Mouse (Mus musculus): Measurements from ENCODE around the gene Hgfac.
A peak's percentile ranks its signal among the peaks of the same experiment; 100 is the strongest.

Hgfac gene

DNA sequence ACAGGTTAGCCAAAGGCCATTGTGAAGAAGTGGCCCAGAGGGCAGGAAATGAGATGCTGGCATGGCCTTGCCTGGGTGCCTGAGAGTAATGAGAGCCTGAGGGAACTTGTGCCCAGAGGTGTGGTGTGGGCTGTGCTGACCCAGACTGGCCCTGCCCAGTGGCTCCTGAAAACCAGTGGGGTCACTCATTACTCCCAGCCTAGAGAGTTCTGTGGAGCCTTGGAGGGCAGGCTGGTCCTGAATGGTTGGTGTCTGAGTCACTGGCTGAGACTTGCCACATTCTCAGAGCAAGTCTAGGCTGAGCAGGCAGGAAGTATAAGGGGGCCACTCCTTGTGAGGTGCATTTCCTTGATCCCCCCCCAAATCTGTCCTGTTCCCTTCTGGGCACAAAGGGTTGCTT lies 3.9 kb upstream of the Hgfac start:
- no peak for DNase-seq (ENCODE audit: low spot score)

GRCm38 (mm10) chr5:35042431-35043109 lies 1.3 kb downstream of the Hgfac start:
- DNase-seq (ENCODE audit: low spot score), result no peak

- DNase-seq (ENCODE audit: low spot score), result peak; percentile 88
Observed at GRCm38 (mm10) chr5:35043110-35043451, 1.8 kb downstream of the Hgfac start.

- DNase-seq (ENCODE audit: low spot score), result no peak
Observed at GRCm38 (mm10) chr5:35050541-35050940, 9.2 kb downstream of the Hgfac start.

GRCm38 (mm10) chr5:35054628-35055027 lies 13.3 kb downstream of the Hgfac start:
- DNase-seq (ENCODE audit: low spot score), result no peak

DNA sequence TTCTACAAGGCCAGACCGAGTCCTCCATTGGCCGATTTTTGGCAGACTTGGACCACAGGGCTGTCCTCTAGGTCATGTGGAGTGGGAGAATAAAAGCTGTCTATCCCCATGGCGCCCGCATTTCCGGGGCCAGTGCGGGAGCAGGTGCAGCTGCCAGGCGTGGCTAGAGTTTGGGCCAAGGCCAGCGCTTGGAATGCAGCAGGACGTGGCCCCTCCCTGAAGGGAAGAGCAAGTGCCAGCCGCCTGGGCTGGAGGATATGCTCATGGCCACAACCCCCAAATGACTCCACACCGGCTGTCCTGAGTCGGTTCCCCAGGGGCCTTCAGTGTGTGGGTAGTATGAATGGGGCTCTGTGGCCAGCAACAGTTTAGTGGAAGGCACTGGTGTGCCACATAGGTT lies 13.8 kb downstream of the Hgfac start:
- peak; percentile 72 for DNase-seq (ENCODE audit: low spot score)

DNA sequence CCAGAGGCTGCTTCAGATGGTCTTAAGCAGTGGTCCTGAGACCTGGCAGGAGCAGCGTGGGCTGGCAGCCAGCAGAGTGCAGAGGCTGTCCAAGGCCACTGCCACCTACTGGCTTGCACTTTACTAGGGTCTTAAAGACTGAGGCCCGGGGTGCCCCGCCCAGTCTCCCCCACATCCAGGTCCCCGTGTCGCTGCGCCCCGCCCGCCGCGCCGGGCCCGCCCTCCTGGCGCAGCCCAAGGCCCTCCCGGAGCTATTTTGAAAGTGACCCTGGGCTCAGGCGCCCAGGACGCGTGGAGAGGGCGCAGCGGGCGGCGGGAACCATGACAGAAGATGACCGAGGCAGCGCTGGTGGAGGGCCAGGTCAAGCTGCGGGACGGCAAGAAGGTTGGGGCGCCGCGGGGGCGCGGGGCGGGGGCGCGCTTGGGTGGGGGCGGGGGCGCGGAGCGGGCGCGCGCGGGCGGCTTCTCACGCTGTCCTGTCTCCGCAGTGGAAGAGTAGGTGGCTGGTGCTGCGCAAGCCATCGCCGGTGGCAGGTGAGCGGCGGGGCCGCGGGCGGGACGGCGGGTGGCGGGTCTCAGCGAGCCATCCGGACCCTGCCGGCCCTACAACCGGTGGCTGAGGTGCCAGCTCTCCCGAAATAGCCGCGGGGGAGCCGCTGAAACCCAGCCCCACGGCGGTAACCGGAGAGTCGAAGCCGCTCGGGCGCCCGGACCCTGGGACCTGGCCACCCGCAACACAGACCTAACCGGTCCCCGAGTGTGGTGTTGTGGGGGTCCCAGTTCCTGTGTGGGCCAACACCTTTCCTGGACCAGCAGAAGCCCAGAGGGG lies 15.5 kb downstream of the Hgfac start, which contains the start of gene Dok7:
TSS of gene Dok7 (plus strand) at position 163 of the 829 bp plus-strand sequence.
- peak; percentile 44 for DNase-seq (ENCODE audit: low spot score)

GRCm38 (mm10) chr5:35057582-35057981 lies 16.3 kb downstream of the Hgfac start:
- no peak for DNase-seq (ENCODE audit: low spot score)

GRCm38 (mm10) chr5:35058216-35058615 lies 16.9 kb downstream of the Hgfac start:
- DNase-seq (ENCODE audit: low spot score), result no peak

DNA sequence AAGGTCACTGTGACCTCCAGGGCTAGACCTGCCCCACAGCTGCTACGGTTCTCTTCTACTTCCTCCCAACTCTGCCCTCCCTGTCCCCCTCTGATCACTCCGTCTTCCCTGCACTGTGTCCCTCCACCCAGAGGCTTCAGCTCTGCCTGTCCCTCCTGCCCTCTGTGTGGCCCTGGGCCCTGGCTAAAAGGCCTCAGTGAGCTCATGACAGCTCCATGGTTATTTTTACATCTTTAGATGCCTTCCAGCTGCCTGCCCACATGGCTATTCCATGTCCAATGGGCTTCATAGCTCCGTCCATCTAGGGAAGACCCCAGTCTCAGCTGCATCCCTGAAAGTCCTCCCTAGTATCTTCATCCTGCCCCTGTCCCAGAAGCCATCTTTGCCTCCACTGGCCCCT lies 18.8 kb downstream of the Hgfac start:
- DNase-seq (ENCODE audit: low spot score), result no peak

DNA sequence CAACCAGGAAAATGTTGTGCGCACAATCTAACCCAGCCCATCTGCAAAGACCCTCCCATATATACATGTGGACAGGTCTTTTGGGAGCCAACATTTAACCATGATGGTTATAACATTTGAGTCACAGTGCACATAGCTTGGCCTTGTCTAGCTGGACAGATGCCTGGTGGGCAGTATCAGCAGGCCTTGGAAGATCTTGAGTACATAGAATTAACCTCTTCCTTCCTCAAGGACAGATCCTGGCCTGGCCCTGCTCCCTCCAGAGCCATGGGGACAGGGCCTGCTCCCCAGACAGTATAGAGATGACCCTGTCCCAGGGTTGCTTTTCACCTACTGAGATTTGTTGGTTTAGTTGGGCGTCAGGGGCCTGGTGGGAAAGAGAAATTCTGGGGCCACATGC lies 28.5 kb downstream of the Hgfac start:
- DNase-seq (ENCODE audit: low spot score), result no peak

DNA sequence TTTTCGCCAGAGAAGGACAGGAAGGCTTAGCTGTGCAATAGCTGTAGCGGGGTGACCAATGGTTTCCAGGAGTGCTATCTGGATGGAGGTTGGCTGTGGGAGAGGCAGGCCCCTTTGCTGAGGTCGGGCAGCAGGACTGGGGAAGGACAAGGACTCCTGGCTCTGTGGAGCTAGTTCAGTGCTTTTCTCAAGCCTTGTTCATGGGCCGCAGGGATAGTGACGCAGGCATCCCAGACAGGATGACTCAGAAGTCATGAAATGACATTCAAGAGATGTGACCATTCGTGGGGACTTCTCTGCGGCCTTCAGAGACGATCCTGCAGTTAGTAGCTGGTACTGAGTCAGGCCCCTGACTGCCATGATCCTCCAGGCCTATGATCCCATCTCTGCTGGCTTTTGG lies 29.0 kb downstream of the Hgfac start:
- DNase-seq (ENCODE audit: low spot score), result no peak

DNA sequence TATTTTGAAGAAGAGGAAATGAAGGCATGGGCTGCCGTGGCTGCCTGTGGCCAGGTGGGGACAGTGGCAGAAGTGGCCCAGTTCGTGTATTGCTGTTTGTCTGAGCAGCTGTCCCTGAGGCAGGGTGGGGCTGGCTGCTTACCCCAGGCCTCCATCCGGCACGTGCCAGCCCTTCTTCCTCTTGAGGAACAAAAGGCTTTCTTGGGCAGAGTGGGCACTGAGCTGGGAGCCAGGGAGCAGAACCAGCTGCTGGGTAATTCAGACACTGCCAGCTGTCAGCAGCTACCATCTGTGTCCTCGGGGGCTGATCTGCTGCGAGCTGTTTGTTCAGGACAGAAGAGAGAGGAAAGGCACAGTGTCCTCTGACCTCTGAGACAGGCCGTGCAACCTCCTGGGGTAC lies 29.6 kb downstream of the Hgfac start:
- DNase-seq (ENCODE audit: low spot score), result no peak

DNA sequence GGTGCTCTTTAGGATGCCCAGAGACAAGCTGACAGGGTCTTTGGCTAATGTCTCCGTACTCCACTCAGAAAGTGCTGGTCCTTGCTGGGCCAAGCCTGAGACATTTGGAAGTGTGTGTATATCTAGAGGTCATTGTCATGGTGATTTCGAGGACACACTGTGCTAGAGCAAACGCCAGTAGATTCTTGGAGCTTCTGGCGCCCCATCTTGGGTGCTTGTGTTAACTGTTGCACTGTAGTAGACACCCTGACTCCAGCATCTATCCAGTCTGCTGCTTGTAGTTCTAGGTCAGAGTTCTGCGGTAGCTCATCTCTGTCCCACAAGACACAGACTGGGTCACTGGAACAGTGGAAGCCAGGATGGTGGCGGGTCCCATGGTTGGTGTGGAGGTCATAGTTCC lies 30.5 kb downstream of the Hgfac start:
- DNase-seq (ENCODE audit: low spot score), result no peak

DNA sequence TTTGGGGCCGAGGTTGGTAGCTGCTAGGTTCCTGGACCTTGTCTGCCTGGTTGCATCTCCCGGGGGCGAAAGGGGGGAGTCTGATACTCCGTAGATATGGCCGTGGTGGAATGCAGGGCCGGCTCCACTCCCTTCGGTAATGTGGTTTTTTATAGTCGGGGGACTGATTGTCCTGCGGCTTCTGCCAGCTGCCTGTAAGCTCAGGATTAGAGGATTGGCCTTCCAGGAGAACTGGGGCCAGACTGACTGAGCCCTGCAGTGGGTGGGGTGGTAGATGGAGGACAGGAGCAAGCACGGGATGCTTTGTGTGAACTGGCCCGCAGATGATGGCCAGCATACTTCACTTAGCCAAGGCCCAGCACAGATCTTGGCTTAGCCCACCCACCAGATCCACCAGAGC lies 31.9 kb downstream of the Hgfac start:
- no peak for DNase-seq (ENCODE audit: low spot score)

DNA sequence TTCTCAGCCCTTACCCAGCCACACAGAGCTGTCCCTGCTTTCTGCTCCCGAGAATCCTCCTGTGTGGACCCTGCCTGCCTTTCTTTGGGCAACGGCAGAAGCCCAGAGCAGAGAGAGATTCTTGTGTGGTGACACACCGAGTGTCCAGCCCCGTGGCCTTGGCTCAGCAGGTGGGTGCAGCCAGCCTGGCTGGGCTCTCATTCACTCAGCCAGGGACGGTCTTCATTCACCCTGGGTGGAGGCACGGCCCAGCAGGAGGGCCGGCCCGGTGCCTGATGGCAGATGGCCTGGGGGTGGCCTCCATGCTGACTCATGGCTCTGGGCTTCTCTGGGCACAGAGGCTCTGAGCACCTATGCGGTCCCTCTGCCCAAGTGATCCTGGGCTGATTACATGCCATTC lies 32.7 kb downstream of the Hgfac start:
- DNase-seq (ENCODE audit: low spot score), result peak; percentile 34

- DNase-seq (ENCODE audit: low spot score), result no peak
Observed at GRCm38 (mm10) chr5:35076369-35076768, 35.1 kb downstream of the Hgfac start.

DNA sequence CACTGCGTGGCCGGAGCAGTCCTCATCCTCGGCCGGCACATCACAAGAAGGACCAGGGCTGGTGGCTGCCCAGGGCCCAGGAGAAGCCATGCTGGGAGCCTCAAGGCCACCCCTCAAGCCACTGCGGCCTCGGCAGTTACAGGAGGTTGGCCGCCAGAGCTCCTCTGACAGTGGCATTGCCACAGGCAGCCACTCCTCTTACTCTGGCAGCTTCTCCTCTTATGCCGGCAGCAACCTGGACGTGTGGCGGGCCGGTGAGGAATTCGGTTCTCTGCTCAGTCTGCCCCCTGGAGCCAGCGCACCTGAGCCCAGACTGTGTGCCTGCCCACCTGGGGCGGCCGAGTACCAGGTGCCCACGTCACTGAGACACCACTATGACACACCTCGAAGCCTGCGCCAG lies 37.8 kb downstream of the Hgfac start:
- no peak for DNase-seq (ENCODE audit: low spot score)

- DNase-seq (ENCODE audit: low spot score), result no peak
Observed at GRCm38 (mm10) chr5:35084913-35085312, 43.6 kb downstream of the Hgfac start.

DNA sequence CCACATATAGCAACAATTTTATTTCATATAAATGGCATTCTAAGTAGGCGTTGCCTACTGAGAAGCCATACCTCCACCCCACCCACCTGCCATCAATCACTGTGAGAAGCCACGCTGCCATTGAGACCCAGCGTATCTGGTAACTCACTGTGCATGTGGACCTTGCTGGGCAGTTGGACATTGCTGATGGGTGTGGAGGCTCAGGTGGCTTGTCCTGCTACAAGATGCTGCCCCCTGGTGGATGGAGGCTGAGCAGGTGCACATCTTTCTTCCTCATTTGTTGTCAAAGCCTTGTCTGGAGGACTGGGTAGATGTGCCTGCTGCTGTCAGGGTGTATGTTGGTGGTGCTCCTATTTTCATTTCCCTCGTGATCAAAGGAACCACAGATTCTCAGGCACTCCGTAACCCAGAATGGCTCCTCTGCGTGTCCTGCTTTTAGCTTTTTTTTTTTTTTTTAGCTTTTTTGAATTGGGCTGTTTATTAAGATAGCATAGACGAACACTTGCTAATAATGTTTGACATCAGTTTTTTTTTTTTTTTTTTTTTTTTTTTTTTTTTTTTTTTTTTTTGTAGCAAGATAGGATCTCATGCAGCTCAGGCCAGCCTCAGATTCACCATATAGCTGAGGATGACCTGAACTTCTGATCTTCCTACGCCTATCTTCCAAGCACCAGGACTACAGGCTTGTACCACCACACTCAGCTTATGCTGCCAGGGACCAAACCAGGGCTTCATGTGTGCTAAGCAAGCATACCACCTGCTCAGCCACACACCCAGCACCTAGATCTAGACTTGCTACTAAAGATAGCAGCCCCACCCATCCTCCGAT lies 47.7 kb downstream of the Hgfac start:
- peak; percentile 68 for DNase-seq (ENCODE audit: low spot score)

DNA sequence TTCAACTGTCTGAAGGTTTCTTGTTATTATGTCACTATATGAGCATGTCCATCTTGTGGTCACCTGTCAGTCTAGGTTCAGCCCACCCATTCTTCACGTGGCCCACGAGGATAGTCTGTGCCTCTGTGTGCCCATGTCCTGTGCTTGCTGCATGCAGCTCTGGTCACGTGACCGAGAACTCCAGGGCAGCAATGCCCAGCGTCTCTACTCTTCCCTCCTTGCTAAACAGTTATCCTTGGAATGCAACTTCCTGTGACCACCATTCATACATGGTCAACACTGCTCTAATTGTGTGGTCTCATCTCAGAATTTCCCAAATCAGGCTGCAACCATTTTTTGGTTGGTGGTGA lies 48.3 kb downstream of the Hgfac start:
- no peak for DNase-seq (ENCODE audit: low spot score)

- no peak for DNase-seq (ENCODE audit: low spot score)
Observed at GRCm38 (mm10) chr5:35091636-35092035, 50.3 kb downstream of the Hgfac start.

Measured in MN1 (cell line).